Mouse (Mus musculus): ENCODE data around the gene Tmem158. TPM values are rescaled to one million over a fixed set of nuclear protein-coding genes. Genes with fewer than 3 reads are reported as not detected.

Gene Tmem158
- polyA plus RNA-seq (2014; fragmentation: Illumina TruSeq; extraction: RNeasy Lipid Tissue Mini Kit (QIAGEN cat#74804)) = 10.2 TPM

DNA sequence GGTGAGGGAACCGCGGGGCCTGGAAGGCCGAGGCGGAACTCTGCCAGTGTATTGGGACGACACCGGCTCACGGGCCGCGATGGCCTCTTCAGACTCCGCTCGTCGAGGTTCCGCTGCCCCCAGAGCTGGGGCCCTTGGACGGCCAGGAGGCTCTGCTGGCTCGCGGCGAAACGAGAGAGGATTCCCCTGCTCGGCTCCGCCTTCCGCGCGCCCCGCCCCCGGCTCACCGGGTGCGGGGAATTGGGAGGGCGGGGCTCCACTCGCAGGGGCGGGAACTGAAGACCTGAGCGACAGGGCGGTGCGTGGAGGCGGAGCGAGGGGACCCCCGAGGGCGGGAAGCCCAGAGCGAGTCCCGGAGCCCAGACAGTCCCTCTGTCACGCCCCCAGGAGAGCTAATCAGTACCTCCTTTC, at the start of gene Tmem158:
Gene Tmem158 (minus strand): TSS at position 154 of the 411 bp plus-strand sequence.

DNA sequence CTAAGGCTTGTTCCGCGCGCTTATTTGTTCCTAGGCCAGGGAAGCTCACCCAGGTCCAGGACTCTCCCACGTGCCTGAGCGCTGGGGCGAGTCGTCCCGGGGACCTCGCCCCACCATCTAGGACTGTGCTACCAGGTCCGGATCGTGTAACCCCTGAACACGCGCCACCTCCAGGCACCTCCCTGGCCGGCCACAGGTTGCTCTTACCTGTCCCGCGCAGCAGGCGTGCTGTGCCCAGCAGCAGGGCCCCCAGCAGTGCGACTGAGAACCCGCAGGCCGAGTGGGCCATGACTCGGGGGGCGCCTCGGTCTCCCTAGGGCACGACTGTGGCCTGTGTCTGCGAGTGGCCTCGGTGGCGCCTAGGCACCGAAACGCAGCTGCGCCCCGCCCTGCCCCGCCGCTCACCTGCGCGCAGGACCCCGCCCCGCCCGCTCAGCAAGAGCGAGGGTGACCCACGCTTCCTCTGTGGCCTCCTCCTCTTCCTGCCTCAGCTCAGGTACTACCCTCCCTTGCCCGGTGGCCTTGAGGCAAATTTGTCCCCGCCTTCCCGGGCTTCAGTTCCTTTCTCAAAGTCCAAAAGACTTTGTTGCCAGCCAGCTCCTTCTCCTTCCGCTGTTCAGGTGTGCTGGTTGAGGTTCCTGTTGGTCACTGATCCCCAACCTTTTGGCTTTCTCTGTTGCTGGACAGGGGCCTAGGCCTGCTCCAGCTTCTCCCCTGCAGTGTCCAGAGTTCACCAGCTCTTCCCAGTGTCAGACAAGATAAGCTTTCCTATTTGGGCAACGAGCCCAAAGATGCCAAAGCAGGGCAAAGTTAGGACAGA, 44.7 kb downstream of the Tmem158 start, which contains the start of gene Cdcp1:
Gene Cdcp1 (minus strand): TSS at position 418 of the 820 bp plus-strand sequence.

Other genes with a start within 250 kb of the Tmem158 start
- 11.9 TPM for gene Tmem42, start 239.4 kb downstream of the Tmem158 start, polyA plus RNA-seq (2014; fragmentation: Illumina TruSeq; extraction: RNeasy Lipid Tissue Mini Kit (QIAGEN cat#74804))
- gene Tgm4, start 226.0 kb downstream of the Tmem158 start, polyA plus RNA-seq (2014; fragmentation: Illumina TruSeq; extraction: RNeasy Lipid Tissue Mini Kit (QIAGEN cat#74804)) = 0.51 TPM
- 38.4 TPM for gene Zdhhc3, start 147.6 kb downstream of the Tmem158 start, polyA plus RNA-seq (2014; fragmentation: Illumina TruSeq; extraction: RNeasy Lipid Tissue Mini Kit (QIAGEN cat#74804))
- gene Exosc7, start 147.5 kb downstream of the Tmem158 start, polyA plus RNA-seq (2014; fragmentation: Illumina TruSeq; extraction: RNeasy Lipid Tissue Mini Kit (QIAGEN cat#74804)) = 11.5 TPM
- not detected for gene Clec3b, start 109.8 kb downstream of the Tmem158 start, polyA plus RNA-seq (2014; fragmentation: Illumina TruSeq; extraction: RNeasy Lipid Tissue Mini Kit (QIAGEN cat#74804))
- gene Cdcp1, start 44.7 kb downstream of the Tmem158 start, polyA plus RNA-seq (2014; fragmentation: Illumina TruSeq; extraction: RNeasy Lipid Tissue Mini Kit (QIAGEN cat#74804)) = 2.7 TPM
- 23.9 TPM for gene Lars2, start 106.2 kb upstream of the Tmem158 start, polyA plus RNA-seq (2014; fragmentation: Illumina TruSeq; extraction: RNeasy Lipid Tissue Mini Kit (QIAGEN cat#74804))
- 20.3 TPM for gene Limd1, start 217.9 kb upstream of the Tmem158 start, polyA plus RNA-seq (2014; fragmentation: Illumina TruSeq; extraction: RNeasy Lipid Tissue Mini Kit (QIAGEN cat#74804))

Data from ovary, adult 10 weeks (tissue).